Mouse (Mus musculus) stomach, postnatal 0 days (tissue): Measurements from ENCODE around the gene Shroom3.

Experiments
- CTCF ChIP-seq: IDR thresholded peaks from 2 replicates; pipeline ENCODE4 v1.5.1; 2016; ENCODE audit warnings: antibody characterized with exemption, low read depth, mild to moderate bottlenecking, moderate library complexity
- EP300 ChIP-seq: optimal IDR thresholded peaks from 2 replicates; pipeline ENCODE3; 2016; ENCODE audit warnings: antibody characterized with exemption

DNA sequence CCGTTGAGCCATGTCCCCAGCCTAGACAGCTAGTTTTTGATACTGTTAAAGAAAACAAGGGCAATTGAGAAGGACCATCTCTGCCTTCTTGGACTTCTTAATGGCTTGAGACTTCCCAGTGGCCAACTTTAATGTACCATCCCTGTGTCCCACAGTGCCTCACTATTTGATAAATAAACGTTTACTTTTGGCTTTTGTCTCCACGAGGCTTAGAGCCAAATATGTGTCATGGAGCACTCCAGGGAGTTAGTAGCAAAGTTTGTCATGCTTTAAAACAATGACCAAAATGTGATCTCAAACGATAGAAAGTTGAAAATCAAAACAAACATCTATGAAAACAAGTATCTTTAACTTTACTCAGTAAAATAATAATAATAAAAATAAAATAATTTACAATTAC lies 83.1 kb downstream of the Shroom3 start:
- TF ChIP-seq EP300 (no peak), CTCF (no peak)
